Mouse (Mus musculus) cerebellum, adult 2 months (tissue): ENCODE data around the gene E330021D16Rik.

Source experiments
- CTCF ChIP-seq: fragments of 200-500 bp; IDR thresholded peaks from 2 replicates; pipeline ENCODE4 v1.5.1; 2011; ENCODE audit warnings: low read depth, mild to moderate bottlenecking, control low read depth, low read length, moderate library complexity, borderline replicate concordance; ENCODE audit not compliant: insufficient read depth
- POLR2A ChIP-seq: fragments of 200-500 bp; IDR thresholded peaks from 2 replicates; pipeline ENCODE4 v1.6.1; 2011; ENCODE audit warnings: low read length, control low read depth, borderline replicate concordance; ENCODE audit not compliant: insufficient read depth

DNA sequence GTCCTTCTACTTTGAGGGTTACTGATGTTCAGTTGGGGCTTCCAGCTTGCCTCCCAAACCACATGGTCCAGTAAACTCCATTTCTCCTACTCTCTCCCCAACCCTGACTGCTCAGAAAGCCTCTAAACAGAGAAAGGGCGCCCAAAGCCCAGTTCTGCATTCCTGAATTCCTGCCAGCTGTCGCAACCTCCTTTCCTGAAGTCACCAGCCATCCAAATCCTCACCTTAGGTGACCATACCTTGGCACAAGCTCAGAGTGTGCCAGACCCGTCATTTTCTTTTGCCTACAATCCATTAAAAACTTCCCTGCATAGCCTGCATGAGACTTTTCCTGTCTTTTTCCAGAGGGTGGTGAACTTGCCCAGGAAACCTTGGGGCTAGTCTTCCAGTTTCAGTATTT lies 40.3 kb upstream of the E330021D16Rik start:
- TF ChIP-seq POLR2A (no peak), CTCF (no peak)
